13 mouse cellular contexts compared by ENCODE assay signal in the genomic region with DNA sequence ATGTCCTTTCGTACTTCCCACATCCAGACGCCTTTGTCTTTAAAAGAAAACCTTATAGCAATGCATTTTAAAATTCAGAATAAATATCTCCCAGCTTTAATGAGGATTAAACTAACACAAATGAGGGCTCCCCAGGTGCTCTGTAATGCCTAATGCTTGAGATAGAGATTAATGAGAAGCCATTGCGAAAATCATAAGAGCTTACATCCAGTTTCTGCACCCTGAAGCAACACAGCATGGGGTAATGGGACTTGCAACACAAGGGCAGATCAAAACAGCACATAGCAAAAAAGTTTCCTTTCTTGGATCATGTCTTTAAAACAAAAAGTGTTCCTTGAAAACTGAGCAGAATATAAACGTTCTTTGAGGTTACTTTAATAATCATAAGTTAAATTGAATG. TPM values are rescaled to one million over a fixed set of nuclear protein-coding genes. Genes with fewer than 3 reads are reported as not detected.
"Had no signal": no experiment of that assay in that cellular context is flagged by ENCODE, and none has a peak within 500 bp of the region (broad histone marks: within the 10 kb centered on the region; RNA-seq: fewer than 3 reads in every experiment).

No protein-coding gene starts in this region.

- H3K27ac ChIP-seq: intestine, embryonic 15.5 days; kidney, embryonic 15.5 days; limb, embryonic 15.5 days; liver, embryonic 13.5 days; neural tube, embryonic 12.5 days; stomach, embryonic 15.5 days had no signal

- DNase-seq: kidney, postnatal 14 days; layer of hippocampus, adult 9-11 months; layer of hippocampus, postnatal 36 days; liver, embryonic 13.5 days; thymus, adult 2 months; thymus, postnatal 25 days had no signal

- ATAC-seq: intestine, embryonic 15.5 days had no signal

- H3K4me1 ChIP-seq: intestine, embryonic 15.5 days; kidney, embryonic 15.5 days; limb, embryonic 15.5 days; liver, embryonic 13.5 days; neural tube, embryonic 12.5 days; stomach, embryonic 15.5 days had no signal

- H3K4me3 ChIP-seq: intestine, embryonic 15.5 days; kidney, embryonic 15.5 days; limb, embryonic 15.5 days; liver, embryonic 13.5 days; neural tube, embryonic 12.5 days; stomach, embryonic 15.5 days had no signal

RNA-seq across cellular contexts. Expression of a gene that starts 30.3 kb away (rescaled TPM):
- total RNA-seq: layer of hippocampus, postnatal 36 days; left cerebral cortex, adult 8-10 months; left cerebral cortex, postnatal 25 days had no signal
